Mouse (Mus musculus): ENCODE data around the gene Zscan4f. TPM values are rescaled to one million over a fixed set of nuclear protein-coding genes. Genes with fewer than 3 reads are reported as not detected.
"Not testable (repeated sequence)": the region's sequence is repeated elsewhere in the genome, so short reads cannot be mapped to it uniquely, and the experiment has no call there.

Gene Zscan4f
- polyA plus RNA-seq (2015; fragmentation: Nextera tagmentation; extraction: Ambion mirVana): not detected in 2 replicates

DNA sequence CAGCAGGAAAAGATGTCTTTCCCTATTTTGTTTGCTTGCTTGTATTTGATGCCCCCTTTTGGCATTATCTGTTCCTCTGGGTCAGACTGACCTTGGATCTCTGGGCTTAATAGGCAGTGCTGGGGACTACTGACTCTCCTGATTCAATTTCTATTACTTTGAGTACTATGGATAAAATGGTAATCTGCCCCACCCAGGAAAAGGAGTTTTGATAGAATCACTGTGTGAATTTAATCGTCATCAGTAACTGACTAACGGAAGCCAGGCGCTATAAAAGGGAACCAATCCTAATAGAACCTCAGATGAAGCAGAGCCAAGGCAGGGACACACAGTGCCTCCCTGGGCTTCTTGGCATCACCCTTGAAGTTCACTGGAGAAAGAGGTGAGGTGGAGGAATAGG is at the start of gene Zscan4f:
Gene Zscan4f, plus strand, starts transcription at position 301 of the 400 bp plus-strand sequence.
- not testable (repeated sequence) for H3K4me2 ChIP-seq; H3K27me3 ChIP-seq; H3K27ac ChIP-seq; H3K9me3 ChIP-seq (replicated peaks); H3K36me3 ChIP-seq; ATAC-seq (replicated peaks; ENCODE audit: insufficient number of reproducible peaks, insufficient read depth, low FRiP score, low read depth); H3K9ac ChIP-seq; H3K4me3 ChIP-seq; H3K4me1 ChIP-seq (replicated peaks)
- 85% methylated on average over 3 of the region's 3 CpGs for WGBS

DNA sequence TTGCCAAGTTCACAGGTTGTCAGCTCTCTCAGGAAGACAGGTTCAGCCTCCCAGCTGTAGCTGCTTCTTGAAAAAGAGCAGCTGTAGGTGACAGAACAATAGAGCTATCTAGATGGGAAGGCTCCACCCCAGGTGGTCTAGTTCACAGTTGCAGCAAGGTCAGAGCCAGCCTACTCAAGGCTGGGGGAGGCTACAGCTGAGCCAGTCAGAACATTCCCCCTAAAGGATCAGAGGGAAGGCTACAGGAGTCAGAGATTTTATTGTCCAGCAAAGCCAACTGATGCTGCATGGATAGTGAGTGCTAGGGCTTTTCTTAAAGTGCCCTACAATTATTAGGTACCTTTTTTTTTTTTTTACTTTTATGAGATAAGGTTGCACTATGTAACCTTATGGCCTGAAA is 13.1 kb upstream of the Zscan4f start:
- not testable (repeated sequence) for H3K9ac ChIP-seq; H3K9me3 ChIP-seq (replicated peaks); H3K4me1 ChIP-seq (replicated peaks); H3K27ac ChIP-seq; H3K4me3 ChIP-seq; H3K4me2 ChIP-seq; H3K36me3 ChIP-seq; H3K27me3 ChIP-seq; ATAC-seq (replicated peaks; ENCODE audit: insufficient number of reproducible peaks, insufficient read depth, low FRiP score, low read depth)

Small RNA genes within 50 kb of the gene (microRNA-seq; reads per million reads assigned to microRNA genes)
- gene Gm23087: not detected

Other genes starting within 250 kb of the Zscan4f start
- gene Zscan4d, start 231.8 kb upstream of the Zscan4f start, polyA plus RNA-seq (2015; fragmentation: Nextera tagmentation; extraction: Ambion mirVana): not detected in 2 replicates
- gene Zscan4e, start 87.2 kb upstream of the Zscan4f start, polyA plus RNA-seq (2015; fragmentation: Nextera tagmentation; extraction: Ambion mirVana): not detected in 2 replicates
- gene Zscan4-ps2, start 116.4 kb downstream of the Zscan4f start, polyA plus RNA-seq (2015; fragmentation: Nextera tagmentation; extraction: Ambion mirVana): not detected in 2 replicates
- gene Zscan4-ps3, start 211.4 kb downstream of the Zscan4f start, polyA plus RNA-seq (2015; fragmentation: Nextera tagmentation; extraction: Ambion mirVana): not detected in 2 replicates